Mouse (Mus musculus): Measurements from ENCODE around the gene Exosc6.
"Not testable (repeated sequence)": the region's sequence is repeated elsewhere in the genome, so short reads cannot be mapped to it uniquely, and the experiment has no call there.

Gene Exosc6

DNA sequence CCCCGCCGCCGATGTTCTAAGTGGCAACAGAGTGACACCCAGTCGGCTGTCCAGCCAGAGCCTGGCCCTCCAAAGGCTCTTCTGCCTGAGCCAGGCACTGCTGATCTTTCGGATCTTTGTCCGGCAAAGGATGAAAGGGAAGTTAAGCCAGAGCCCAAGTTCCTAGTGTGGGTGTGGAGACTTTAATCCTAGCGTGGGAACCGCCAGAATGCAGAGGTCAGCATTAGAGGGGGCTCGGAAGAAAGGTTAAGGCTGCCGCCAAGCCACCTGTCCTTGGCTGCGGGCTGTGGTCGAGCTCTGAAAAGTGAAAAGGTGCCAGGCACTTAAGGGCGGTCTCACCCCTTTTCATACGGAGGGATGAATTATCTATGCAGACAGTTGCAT is 5.5 kb downstream of the Exosc6 start:
- DNase-seq (ENCODE audit: low read depth, low spot score), result no peak

DNA sequence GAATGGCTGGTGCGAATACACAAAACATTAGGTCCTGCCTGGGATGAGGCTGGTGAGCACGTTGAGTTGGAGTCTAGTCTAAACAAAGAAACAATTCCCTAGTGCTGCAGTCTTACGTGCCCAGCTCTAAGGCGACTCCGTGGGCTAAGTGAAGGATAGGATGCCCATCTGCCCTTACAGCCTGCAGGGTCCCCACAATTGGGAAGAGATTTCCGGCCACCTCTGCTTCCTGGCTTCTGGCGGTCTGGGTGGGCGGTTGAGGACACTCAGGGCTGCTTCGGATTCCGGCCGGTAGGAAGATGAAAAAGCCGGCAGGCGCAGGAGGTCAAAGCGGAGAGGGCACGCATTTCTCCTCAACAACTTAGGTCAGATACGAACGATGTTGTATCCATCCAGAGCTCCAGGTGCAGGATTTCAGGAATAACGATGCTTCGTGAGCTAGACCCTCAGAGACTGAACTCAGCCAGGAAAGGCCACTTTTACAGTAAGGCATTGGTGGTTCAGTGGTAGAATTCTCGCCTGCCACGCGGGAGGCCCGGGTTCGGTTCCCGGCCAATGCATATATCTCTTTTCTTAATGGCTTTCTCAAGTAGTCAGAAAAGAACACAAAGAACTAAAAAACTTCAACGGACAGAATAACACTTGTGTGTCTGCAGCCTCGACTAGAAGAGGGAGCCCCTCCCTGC is 6.1 kb downstream of the Exosc6 start:
- DNase-seq (ENCODE audit: low read depth, low spot score), result peak; percentile 78

GRCm38 (mm10) chr8:111062893-111063292 is 6.8 kb downstream of the Exosc6 start:
- DNase-seq (ENCODE audit: low read depth, low spot score), result no peak

GRCm38 (mm10) chr8:111066308-111066707 is 10.2 kb downstream of the Exosc6 start:
- DNase-seq (ENCODE audit: low read depth, low spot score), result no peak

GRCm38 (mm10) chr8:111067439-111067838 is 11.3 kb downstream of the Exosc6 start:
- no peak for DNase-seq (ENCODE audit: low read depth, low spot score)

- DNase-seq (ENCODE audit: low read depth, low spot score), result not testable (repeated sequence)
Measured at GRCm38 (mm10) chr8:111068660-111069059, 12.5 kb downstream of the Exosc6 start.

- DNase-seq (ENCODE audit: low read depth, low spot score), result no peak
Measured at GRCm38 (mm10) chr8:111075926-111076325, 19.8 kb downstream of the Exosc6 start.

DNA sequence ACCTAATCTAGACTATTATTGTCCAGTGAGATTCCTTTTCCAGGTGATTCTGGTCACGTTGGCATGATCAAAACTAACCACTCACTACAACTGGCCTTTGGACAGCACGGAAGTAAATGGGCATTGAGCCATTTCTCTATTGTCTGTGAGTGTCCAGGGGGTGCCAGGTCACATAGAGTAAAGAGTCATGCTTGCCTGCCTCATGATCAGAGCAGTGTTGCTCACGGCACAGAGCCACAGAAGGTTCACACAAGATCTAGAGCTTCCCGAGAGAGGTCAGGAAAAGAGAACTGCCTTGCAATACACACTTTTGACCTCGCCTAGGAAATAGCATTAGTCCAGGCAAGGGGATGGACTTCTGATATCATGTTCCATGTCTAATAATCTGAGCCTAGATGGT is 23.3 kb downstream of the Exosc6 start:
- no peak for DNase-seq (ENCODE audit: low read depth, low spot score)

DNA sequence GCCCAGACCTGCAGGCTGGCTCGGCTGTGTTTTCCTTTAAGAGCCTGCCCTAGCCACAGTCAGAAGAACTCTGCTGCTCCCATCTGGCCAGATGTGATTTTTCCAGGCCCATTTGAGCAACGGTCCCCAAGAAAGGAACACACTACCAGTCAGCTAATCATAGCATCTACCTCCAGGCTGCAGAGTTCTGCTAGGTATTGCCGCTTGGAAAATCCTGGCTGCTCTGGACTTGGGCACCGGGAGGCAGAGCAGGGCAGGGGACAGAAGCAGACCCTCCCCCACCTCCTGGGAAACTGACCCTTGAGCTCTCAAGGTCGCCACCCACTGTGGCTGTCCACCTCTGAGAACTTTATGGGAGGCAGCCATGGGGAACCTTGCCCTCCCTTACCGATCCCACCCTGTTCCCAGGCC is 23.7 kb downstream of the Exosc6 start:
- DNase-seq (ENCODE audit: low read depth, low spot score), result no peak

DNA sequence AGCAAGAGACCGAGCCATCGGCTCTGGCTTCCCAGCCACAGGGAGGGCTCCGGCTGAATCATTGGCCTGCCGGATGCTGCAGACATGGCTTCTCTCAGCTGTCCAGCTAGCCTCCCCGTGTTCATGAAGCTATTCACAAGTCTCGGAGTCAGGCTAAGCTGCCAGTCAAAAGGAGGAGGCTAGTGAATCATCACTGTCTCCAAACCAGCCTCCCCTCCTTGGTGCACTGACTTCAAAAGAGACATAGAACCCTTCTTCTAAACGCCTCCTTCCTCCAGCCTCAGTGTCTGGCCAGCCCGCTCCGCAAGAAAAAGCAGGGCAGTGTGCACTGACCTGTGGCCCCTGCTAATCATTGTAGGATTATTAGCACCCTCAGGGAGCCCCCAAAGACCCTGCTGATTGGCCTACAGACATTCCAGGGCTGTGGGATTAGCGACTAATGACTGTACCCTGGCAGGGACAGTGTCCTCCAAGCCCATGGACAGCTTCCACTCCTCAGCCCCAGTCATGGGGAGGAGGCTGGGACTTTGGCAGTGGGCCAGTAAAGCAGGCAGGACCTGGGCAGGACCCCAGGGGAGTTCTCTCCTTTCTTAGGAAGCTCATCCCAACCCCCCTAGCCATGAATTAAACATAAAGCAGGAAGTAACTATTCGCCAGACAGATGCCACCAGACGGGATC is 25.6 kb downstream of the Exosc6 start:
- DNase-seq (ENCODE audit: low read depth, low spot score), result no peak

DNA sequence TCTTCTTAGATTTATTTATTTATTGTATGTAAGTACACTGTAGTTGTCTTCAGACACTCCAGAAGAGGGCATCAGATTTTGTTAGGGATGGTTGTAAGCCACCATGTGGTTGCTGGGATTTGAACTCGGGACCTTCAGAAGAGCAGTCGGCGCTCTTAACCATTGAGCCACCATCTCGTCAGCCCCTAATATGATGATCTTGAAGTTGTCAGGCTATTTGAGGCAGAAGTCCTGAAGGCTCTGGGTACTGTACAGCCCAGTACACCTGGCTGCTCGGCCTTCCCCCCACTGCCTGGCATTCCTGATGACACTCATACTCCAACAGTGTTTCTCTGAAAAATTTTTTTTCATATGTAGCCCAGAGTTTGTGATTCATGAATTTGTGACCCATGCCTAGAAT is 27.8 kb downstream of the Exosc6 start:
- not testable (repeated sequence) for DNase-seq (ENCODE audit: low read depth, low spot score)

- DNase-seq (ENCODE audit: low read depth, low spot score), result peak; percentile 58
Measured at GRCm38 (mm10) chr8:111090126-111090525, 34.0 kb downstream of the Exosc6 start.

DNA sequence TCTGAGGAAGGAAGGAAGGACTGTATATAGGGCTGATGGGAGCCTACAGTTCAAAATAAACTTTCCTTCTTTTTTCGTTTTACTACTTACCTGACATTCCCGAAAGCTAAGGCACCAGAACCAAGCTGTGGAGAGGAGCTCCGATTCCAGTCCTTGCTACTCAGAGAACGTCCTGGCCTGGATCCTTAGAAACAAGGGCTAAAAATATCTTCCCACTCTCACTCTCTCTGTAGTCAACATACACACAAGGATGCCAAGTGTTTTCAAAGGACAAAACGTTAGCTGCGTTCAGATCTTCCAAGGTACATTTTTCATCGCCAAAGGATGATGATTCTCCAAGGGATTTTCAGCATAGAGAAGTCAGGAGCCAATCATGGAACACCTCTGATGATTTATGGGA is 35.6 kb downstream of the Exosc6 start:
- peak; percentile 23 for DNase-seq (ENCODE audit: low read depth, low spot score)

- DNase-seq (ENCODE audit: low read depth, low spot score), result not testable (repeated sequence)
Measured at GRCm38 (mm10) chr8:111092326-111092725, 36.2 kb downstream of the Exosc6 start, which contains the start of gene Clec18a. Clec18a (minus strand) TSS chr8:111092426.

DNA sequence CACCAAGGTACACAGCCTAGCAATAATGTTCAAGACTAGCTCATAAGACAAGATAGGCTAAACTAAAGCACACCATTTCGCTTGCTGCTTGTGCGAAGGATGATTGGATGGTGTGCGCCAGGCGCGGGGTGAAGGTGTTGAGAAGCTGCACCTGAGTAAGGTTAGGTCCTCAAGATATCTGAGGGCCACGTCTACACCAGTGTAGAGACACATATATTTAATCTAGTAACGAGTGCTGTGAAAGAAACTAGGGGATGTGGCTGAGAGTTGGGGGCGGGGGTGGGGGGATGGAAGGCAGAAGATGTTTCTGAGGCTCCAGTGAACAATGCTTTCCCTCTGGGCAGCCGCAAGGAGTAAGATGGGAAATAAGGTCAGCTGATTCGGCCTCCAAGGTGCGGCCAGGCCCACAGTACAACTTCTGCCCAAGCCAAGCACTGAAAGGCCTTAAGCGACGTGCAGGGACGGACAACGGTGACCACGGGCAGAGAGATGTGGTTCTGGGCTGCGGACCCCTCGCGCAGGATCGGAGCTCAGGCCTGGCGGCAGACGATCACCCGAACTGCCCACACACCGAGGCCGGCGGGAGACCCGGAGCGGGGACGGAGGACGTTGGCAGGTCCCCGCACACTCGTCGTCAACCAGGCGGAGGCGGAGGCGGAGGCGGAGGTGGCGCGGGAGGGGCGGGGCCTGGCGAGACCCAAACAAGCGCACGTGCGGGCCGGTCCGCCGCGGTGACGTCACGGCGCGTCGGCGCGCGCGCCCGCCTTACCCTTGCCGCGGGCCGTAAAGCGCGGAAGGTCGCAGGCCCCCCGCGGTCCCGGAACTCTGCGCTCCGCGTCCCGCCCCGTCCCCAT is 38.0 kb downstream of the Exosc6 start, which contains the start of gene Pdpr:
TSS of gene Pdpr (plus strand) at position 766 of the 854 bp plus-strand sequence.
- DNase-seq (ENCODE audit: low read depth, low spot score), result peak; percentile 48

GRCm38 (mm10) chr8:111094719-111095302 is 38.7 kb downstream of the Exosc6 start:
- DNase-seq (ENCODE audit: low read depth, low spot score), result not testable (repeated sequence)
